Mouse (Mus musculus) lung, embryonic 14.5 days (tissue): Measurements from ENCODE around the gene Tmem132e. TPM values are rescaled to one million over a fixed set of nuclear protein-coding genes. Genes with fewer than 3 reads are reported as not detected.

Experiments
- ATAC-seq: fragments of 200-750 bp; cut with Nextera tagmentation; 2 replicates; pipeline ENCODE4 v1.8.0; 2017; ENCODE audit warnings: mild to moderate bottlenecking, moderate TSS enrichment, moderate library complexity; ENCODE audit not compliant: insufficient read depth
- DNase-seq: peaks from one replicate; pipeline ENCODE4 v3.0.0-alpha.2; 2015
- H3K27ac ChIP-seq: fragments of 300-500 bp; sonication (generic); 2 replicates; pipeline ENCODE4 v1.5.1; 2014; ENCODE audit warnings: low read depth, mild to moderate bottlenecking, moderate library complexity
- H3K27me3 ChIP-seq: fragments of 300-500 bp; sonication (generic); 2 replicates; pipeline ENCODE4 v1.6.1; 2014; ENCODE audit warnings: low read length, control low read depth; ENCODE audit not compliant: insufficient read depth
- H3K36me3 ChIP-seq: fragments of 300-500 bp; sonication (generic); 2 replicates; pipeline ENCODE4 v1.6.1; 2014; ENCODE audit warnings: control low read depth; ENCODE audit not compliant: insufficient read depth
- H3K4me1 ChIP-seq: fragments of 300-500 bp; sonication (generic); 2 replicates; pipeline ENCODE4 v1.6.1; 2014; ENCODE audit warnings: antibody characterized with exemption, control low read depth; ENCODE audit not compliant: insufficient read depth
- H3K4me2 ChIP-seq: fragments of 300-500 bp; sonication (generic); 2 replicates; pipeline ENCODE4 v1.6.1; 2014; ENCODE audit warnings: mild to moderate bottlenecking
- H3K4me3 ChIP-seq: fragments of 300-500 bp; sonication (generic); 2 replicates; pipeline ENCODE4 v1.5.1; 2014; ENCODE audit warnings: low read depth, low read length
- H3K9ac ChIP-seq: fragments of 300-500 bp; sonication (generic); 2 replicates; pipeline ENCODE4 v1.6.1; 2014
- H3K9me3 ChIP-seq: fragments of 300-500 bp; sonication (generic); 2 replicates; pipeline ENCODE4 v1.6.1; 2016; ENCODE audit warnings: low read depth, low read length, control low read depth
- CTCF ChIP-seq: IDR thresholded peaks from 2 replicates; pipeline ENCODE4 v1.5.1; 2016; ENCODE audit warnings: antibody characterized with exemption, low read depth
- WGBS: fragments of 180-500 bp; shearing (Covaris S2); extraction: QIAGEN DNeasy Blood & Tissue Kit; methylation state at CpG from one replicate; pipeline ENCODE4 v1.1.7; 2014; 5-methylcytosine and 5-hydroxymethylcytosine counted together
- polyA plus RNA-seq: library from polyadenylated mRNA; unstranded; fragments of >200 nt; fragmentation: Nextera tagmentation; extraction: Ambion mirVana; gene quantifications from 2 replicates; pipeline ENCODE4 v1.2.1, GENCODE M21; 2014

The Tmem132e gene
- polyA plus RNA-seq, 1 experiment from 2014 or later = 0.33 TPM

GRCm38 (mm10) chr11:82380606-82381202 is 8.0 kb upstream of the Tmem132e start:
- no peaks in the 10 kb centered on the region for H3K36me3 ChIP-seq
- H3K9ac ChIP-seq = no peak overlapping the region
- H3K4me2 ChIP-seq = no peak overlapping the region
- peak; percentile 94 for DNase-seq
- TF ChIP-seq CTCF = no peak
- no peak overlapping the region for H3K27ac ChIP-seq
- H3K4me1 ChIP-seq = 0 out of 2 replicates have a peak, but pooled peaks cover 4% of the 10 kb centered on the region
- 18% methylated on average over 3 of the region's 3 CpGs for WGBS
- H3K4me3 ChIP-seq = no peak overlapping the region
- peak; percentile 91 for ATAC-seq
- H3K27me3 ChIP-seq = peaks cover 15% of the 10 kb centered on the region
- no peaks in the 10 kb centered on the region for H3K9me3 ChIP-seq

GRCm38 (mm10) chr11:82386970-82387540 is 1.6 kb upstream of the Tmem132e start:
- peak overlapping the region; percentile 89 for H3K4me2 ChIP-seq
- H3K36me3 ChIP-seq = no peaks in the 10 kb centered on the region
- no peaks in the 10 kb centered on the region for H3K9me3 ChIP-seq
- ATAC-seq (peak; percentile 52; the same call in 1 of the 2 replicates), DNase-seq (peak; percentile 69)
- H3K9ac ChIP-seq = peak overlapping the region; percentile 13; the same call in 1 of the 2 replicates
- 0 out of 2 replicates have a peak, but pooled peaks have one; percentile 11 for TF ChIP-seq CTCF
- peaks cover 79% of the 10 kb centered on the region for H3K27me3 ChIP-seq
- H3K27ac ChIP-seq = no peak overlapping the region
- WGBS = under 1% methylated on average over 50 of the region's 51 CpGs
- H3K4me1 ChIP-seq = no peaks in the 10 kb centered on the region
- H3K4me3 ChIP-seq = peak overlapping the region; percentile 50

GRCm38 (mm10) chr11:82387711-82388341 is 874 bp upstream of the Tmem132e start:
- peak; percentile 42 for DNase-seq
- no peaks in the 10 kb centered on the region for H3K36me3 ChIP-seq
- peak overlapping the region; percentile 89 for H3K4me2 ChIP-seq
- no peak overlapping the region for H3K27ac ChIP-seq
- H3K9ac ChIP-seq = no peak overlapping the region
- ATAC-seq = no peak
- TF ChIP-seq CTCF = no peak
- H3K4me1 ChIP-seq = no peaks in the 10 kb centered on the region
- H3K4me3 ChIP-seq = peak overlapping the region; percentile 50
- no peaks in the 10 kb centered on the region for H3K9me3 ChIP-seq
- WGBS = under 1% methylated on average over 47 of the region's 47 CpGs
- H3K27me3 ChIP-seq = peaks cover 79% of the 10 kb centered on the region

- Histone ChIP-seq H3K27me3 (peaks cover 73% of the 10 kb centered on the region), H3K4me2 (peak overlapping the region; percentile 89), H3K9ac (peak overlapping the region; percentile 36), H3K4me1 (no peaks in the 10 kb centered on the region), H3K9me3 (no peaks in the 10 kb centered on the region), H3K27ac (no peak overlapping the region), H3K36me3 (no peaks in the 10 kb centered on the region), H3K4me3 (peak overlapping the region; percentile 50)
- WGBS = 1% methylated on average over 64 of the region's 69 CpGs
- DNase-seq (peak; percentile 63), ATAC-seq (peak; percentile 61)
- no peak for TF ChIP-seq CTCF
Measured at GRCm38 (mm10) chr11:82389396-82390291, 944 bp downstream of the Tmem132e start.

- WGBS = 52% methylated on average over 3 of the region's 3 CpGs
- Histone ChIP-seq H3K27me3 (peaks cover 48% of the 10 kb centered on the region), H3K9me3 (no peaks in the 10 kb centered on the region)
Measured at GRCm38 (mm10) chr11:82392341-82392740, 3.6 kb downstream of the Tmem132e start.

GRCm38 (mm10) chr11:82399621-82400020 is 10.9 kb downstream of the Tmem132e start:
- DNase-seq = peak; percentile 44
- H3K27ac ChIP-seq = no peak overlapping the region
- TF ChIP-seq CTCF = peak; percentile 66
- H3K4me2 ChIP-seq = no peak overlapping the region
- no peaks in the 10 kb centered on the region for H3K4me1 ChIP-seq
- no peaks in the 10 kb centered on the region for H3K9me3 ChIP-seq
- ATAC-seq = no peak
- no peaks in the 10 kb centered on the region for H3K36me3 ChIP-seq
- H3K27me3 ChIP-seq = no peaks in the 10 kb centered on the region
- 12% methylated on average over 3 of the region's 3 CpGs for WGBS
- H3K9ac ChIP-seq = no peak overlapping the region
- no peak overlapping the region for H3K4me3 ChIP-seq

More at GRCm38 (mm10) chr11:82392341-82392740, 3.6 kb downstream of the Tmem132e start:
- H3K27ac ChIP-seq = no peak overlapping the region
- H3K9ac ChIP-seq = no peak overlapping the region
- no peaks in the 10 kb centered on the region for H3K36me3 ChIP-seq
- H3K4me2 ChIP-seq = no peak overlapping the region
- no peak overlapping the region for H3K4me3 ChIP-seq
- no peaks in the 10 kb centered on the region for H3K4me1 ChIP-seq
- peak; percentile 21 for DNase-seq
- TF ChIP-seq CTCF = 0 out of 2 replicates have a peak, but pooled peaks have one; percentile 9
- no peak for ATAC-seq
